Mouse (Mus musculus) cortical plate, adult 2 months (tissue): ENCODE data around the gene Rps19.

ENCODE experiments used
- CTCF ChIP-seq: fragments of 200-500 bp; IDR thresholded peaks from 2 replicates; pipeline ENCODE4 v1.5.1; 2011; ENCODE audit warnings: mild to moderate bottlenecking, control low read depth, low read length; ENCODE audit not compliant: insufficient read depth; ENCODE audit errors: extremely low read depth
- POLR2A ChIP-seq: fragments of 200-500 bp; IDR thresholded peaks from 2 replicates; pipeline ENCODE4 v1.6.1; 2011; ENCODE audit warnings: mild to moderate bottlenecking, low read length, control low read depth; ENCODE audit not compliant: insufficient read depth; ENCODE audit errors: extremely low read depth

- TF ChIP-seq CTCF: no peak
- no peak for TF ChIP-seq POLR2A
Measured at GRCm38 (mm10) chr7:24892125-24892583, 8.0 kb downstream of the Rps19 start.
